Mouse (Mus musculus) heart, postnatal 25 days (tissue): ENCODE measurements around the gene Ccdc191. TPM values are rescaled to one million over a fixed set of nuclear protein-coding genes. Genes with fewer than 3 reads are reported as not detected.

Experiments
- DNase-seq: peaks from one replicate; pipeline ENCODE4 v3.0.0; 2022; ENCODE audit warnings: low spot score
- intact Hi-C: fragments of 180-260 bp; cut with DNase I; formaldehyde crosslinking; loops from one replicate; pipeline ENCODE4 v1.15.1; 2025
- microRNA-seq: library from miRNA; unstranded; fragments of <30 nt; microRNA quantifications from one replicate; pipeline ENCODE4 v1.2.0, GENCODE M21; 2022
- total RNA-seq, 2 experiments: library from RNA; stranded (reverse); gene quantifications; 2 replicates each; pipeline ENCODE4 v1.2.3; 2021

The Ccdc191 gene
- total RNA-seq, 2 experiments from 2014 or later, result 2.2 to 3.3 TPM

GRCm38 (mm10) chr16:43973606-43974220 is 84.1 kb downstream of the Ccdc191 start:
- intact Hi-C loops, result no loop called here
- DNase-seq, result no peak

GRCm38 (mm10) chr16:43979010-43979327 is 89.4 kb downstream of the Ccdc191 start:
- intact Hi-C loops, result no loop called here
- no peak for DNase-seq

GRCm38 (mm10) chr16:43979328-43980109 is 89.9 kb downstream of the Ccdc191 start, which contains the start of gene Zdhhc23:
Gene Zdhhc23 (minus strand): TSS chr16:43979791.
- DNase-seq, result no peak
- intact Hi-C loops, result no loop called here

GRCm38 (mm10) chr16:43980110-43980609 is 90.6 kb downstream of the Ccdc191 start:
- intact Hi-C loops, result no loop called here
- DNase-seq, result no peak

- DNase-seq, result no peak
- intact Hi-C loops, result no loop called here
These were observed 96.7 kb downstream of the Ccdc191 start for GRCm38 (mm10) chr16:43986299-43986698.

GRCm38 (mm10) chr16:43994623-43995022 is 105.0 kb downstream of the Ccdc191 start:
- intact Hi-C loops, result no loop called here
- no peak for DNase-seq

- intact Hi-C loops, result no loop called here
- DNase-seq, result no peak
These were observed 109.5 kb downstream of the Ccdc191 start for GRCm38 (mm10) chr16:43999111-43999510.

GRCm38 (mm10) chr16:43999541-43999940 is 109.9 kb downstream of the Ccdc191 start:
- DNase-seq, result no peak
- intact Hi-C loops, result no loop called here

- no peak for DNase-seq
- intact Hi-C loops, result no loop called here
These were observed 112.5 kb downstream of the Ccdc191 start for GRCm38 (mm10) chr16:44002086-44002485.

GRCm38 (mm10) chr16:44011010-44011409 is 121.4 kb downstream of the Ccdc191 start:
- intact Hi-C loops, result no loop called here

More at GRCm38 (mm10) chr16:44011010-44011409, 121.4 kb downstream of the Ccdc191 start:
- DNase-seq, result no peak

Small RNA genes within 50 kb of the gene (microRNA-seq; reads per million reads assigned to microRNA genes)
- not detected for gene Mir3470b

Other genes starting within 250 kb of the Ccdc191 start
- gene Tigit, start 225.7 kb upstream of the Ccdc191 start, total RNA-seq, result not detected
- not detected for gene Drd3, start 135.8 kb upstream of the Ccdc191 start, total RNA-seq
- 10 to 100 TPM; 15.4 to 15.5 TPM for gene Qtrt2, start 37.0 kb downstream of the Ccdc191 start, total RNA-seq
- gene Zdhhc23, start 90.0 kb downstream of the Ccdc191 start, total RNA-seq, result under 1 TPM; 0.28 to 0.52 TPM
- gene Gramd1c, start 173.5 kb downstream of the Ccdc191 start, total RNA-seq, result under 1 TPM; 0.39 to 0.73 TPM
- gene Atp6v1a, start 249.9 kb downstream of the Ccdc191 start, total RNA-seq, result 10 to 100 TPM; 28.0 to 30.3 TPM